In genomic region chr19:4854552-4855469, GRCm38 (mm10) we compare ENCODE assay signal across 8 mouse cellular contexts. TPM values are rescaled to one million over a fixed set of nuclear protein-coding genes. Genes with fewer than 3 reads are reported as not detected.
DNase-seq lines count a peak whose midpoint lies in the region; ATAC-seq and TF ChIP-seq lines count a peak whose summit lies in the region.

Gene Ctsf (plus strand): TSS chr19:4855130.

- H3K9me3 ChIP-seq in heart, embryonic 10.5 days, result no peaks in the 10 kb centered on the region
- H3K9me3 ChIP-seq in kidney, embryonic 14.5 days (ENCODE audit: control insufficient read depth, low read length), result no peaks in the 10 kb centered on the region
- no peaks in the 10 kb centered on the region for H3K9me3 ChIP-seq in limb, embryonic 12.5 days
- H3K9me3 ChIP-seq in midbrain, embryonic 14.5 days (ENCODE audit: control insufficient read depth, low read length), result no peaks in the 10 kb centered on the region

- no peak for TF ChIP-seq CTCF in spleen, adult 2 months (IDR thresholded peaks at IDR 0.05; ENCODE audit: extremely low read depth, insufficient read depth, insufficient read length, insufficient replicate concordance)

- peak within 1 kb of the TSS; percentile 82 for H3K4me2 ChIP-seq in kidney, embryonic 14.5 days (replicated peaks; ENCODE audit: low read depth, low read length)
- peak within 1 kb of the TSS; percentile 97 for H3K4me2 ChIP-seq in limb, embryonic 12.5 days
- peak within 1 kb of the TSS; percentile 96 for H3K4me2 ChIP-seq in midbrain, embryonic 14.5 days (ENCODE audit: low read length)

- no peaks in the 10 kb centered on the region for H3K36me3 ChIP-seq in heart, embryonic 10.5 days
- H3K36me3 ChIP-seq in kidney, embryonic 14.5 days (ENCODE audit: control insufficient read depth, insufficient read depth, low read length), result no peaks in the 10 kb centered on the region
- H3K36me3 ChIP-seq in limb, embryonic 12.5 days, result peaks cover 7% of the 10 kb centered on the region; the same call in 1 of the 2 replicates
- H3K36me3 ChIP-seq in midbrain, embryonic 14.5 days (ENCODE audit: control insufficient read depth, insufficient read depth, low read length), result peaks cover 11% of the 10 kb centered on the region
- no peaks in the 10 kb centered on the region for H3K36me3 ChIP-seq in spleen, adult 2 months (ENCODE audit: control insufficient read depth, insufficient read depth, low read length)

- WGBS in heart, embryonic 10.5 days, result 3% methylated on average over 45 of the region's 45 CpGs
- WGBS in kidney, embryonic 14.5 days, result 3% methylated on average over 45 of the region's 45 CpGs
- 5% methylated on average over 45 of the region's 45 CpGs for WGBS in limb, embryonic 12.5 days
- 3% methylated on average over 45 of the region's 45 CpGs for WGBS in midbrain, embryonic 14.5 days
- WGBS in spleen, adult 2 months, result 6% methylated on average over 45 of the region's 45 CpGs

- peaks cover 16% of the 10 kb centered on the region for H3K4me1 ChIP-seq in heart, embryonic 10.5 days
- H3K4me1 ChIP-seq in kidney, embryonic 14.5 days (ENCODE audit: control insufficient read depth, insufficient read depth, low read length), result peaks cover 3% of the 10 kb centered on the region; the same call in 1 of the 2 replicates
- peaks cover 12% of the 10 kb centered on the region for H3K4me1 ChIP-seq in limb, embryonic 12.5 days (replicated peaks)
- H3K4me1 ChIP-seq in midbrain, embryonic 14.5 days (ENCODE audit: control insufficient read depth, insufficient read depth, low read length), result peaks cover 15% of the 10 kb centered on the region
- H3K4me1 ChIP-seq in spleen, adult 2 months (ENCODE audit: control insufficient read depth, insufficient read depth, insufficient read length), result no peaks in the 10 kb centered on the region

- peak within 1 kb of the TSS; percentile 71 for H3K4me3 ChIP-seq in heart, embryonic 10.5 days
- peak within 1 kb of the TSS; percentile 51 for H3K4me3 ChIP-seq in kidney, embryonic 14.5 days (ENCODE audit: low read length)
- H3K4me3 ChIP-seq in limb, embryonic 12.5 days (replicated peaks), result peak within 1 kb of the TSS; percentile 66
- H3K4me3 ChIP-seq in midbrain, embryonic 14.5 days (replicated peaks; ENCODE audit: low read depth, low read length), result peak within 1 kb of the TSS; percentile 67
- H3K4me3 ChIP-seq in spleen, adult 2 months (ENCODE audit: extremely low read depth, insufficient read depth, insufficient read length), result peak within 1 kb of the TSS; percentile 44

- H3K27me3 ChIP-seq in heart, embryonic 10.5 days (ENCODE audit: insufficient read depth, poor library complexity, severe bottlenecking), result peaks cover 32% of the 10 kb centered on the region
- H3K27me3 ChIP-seq in kidney, embryonic 14.5 days (ENCODE audit: control insufficient read depth, insufficient read depth, low read length), result no peaks in the 10 kb centered on the region
- peaks cover 7% of the 10 kb centered on the region; the same call in 1 of the 2 replicates for H3K27me3 ChIP-seq in limb, embryonic 12.5 days
- no peaks in the 10 kb centered on the region for H3K27me3 ChIP-seq in midbrain, embryonic 14.5 days (ENCODE audit: control insufficient read depth, insufficient read depth, low read length)
- H3K27me3 ChIP-seq in spleen, adult 2 months (ENCODE audit: control insufficient read depth, insufficient read depth, low read length), result peaks cover 2% of the 10 kb centered on the region; the same call in 1 of the 2 replicates

- peak within 1 kb of the TSS; percentile 71 for H3K9ac ChIP-seq in kidney, embryonic 14.5 days (ENCODE audit: low read depth, low read length)
- peak within 1 kb of the TSS; percentile 69 for H3K9ac ChIP-seq in limb, embryonic 12.5 days (replicated peaks)
- peak within 1 kb of the TSS; percentile 77 for H3K9ac ChIP-seq in midbrain, embryonic 14.5 days (replicated peaks; ENCODE audit: low read length)

- H3K27ac ChIP-seq in heart, embryonic 10.5 days, result peak within 1 kb of the TSS; percentile 82
- no peak within 1 kb of the TSS for H3K27ac ChIP-seq in kidney, embryonic 14.5 days (ENCODE audit: low read depth, low read length)
- H3K27ac ChIP-seq in limb, embryonic 12.5 days, result no peak within 1 kb of the TSS
- peak within 1 kb of the TSS; percentile 64 for H3K27ac ChIP-seq in midbrain, embryonic 14.5 days (replicated peaks; ENCODE audit: low read depth, low read length)
- no peak within 1 kb of the TSS for H3K27ac ChIP-seq in spleen, adult 2 months (ENCODE audit: insufficient read depth, low read length)

- TF ChIP-seq POLR2A in spleen, adult 2 months (IDR thresholded peaks at IDR 0.05; ENCODE audit: low read depth, low read length), result no peak

- no peak for ATAC-seq in CD4-positive, CD25-positive, alpha-beta regulatory T cell, adult 4 months
- peak; percentile 36; the same call in 1 of the 2 replicates for ATAC-seq in erythroid progenitor cell, adult 5-6 weeks (replicated peaks; ENCODE audit: low FRiP score, poor library complexity, severe bottlenecking)
- peak; percentile 92 for ATAC-seq in kidney, embryonic 14.5 days (ENCODE audit: low FRiP score, low TSS enrichment)
- ATAC-seq in limb, embryonic 12.5 days (ENCODE audit: insufficient number of reproducible peaks, insufficient read depth, low FRiP score, low TSS enrichment, low read depth), result peak; percentile 63; the same call in 1 of the 2 replicates
- ATAC-seq in midbrain, embryonic 14.5 days (ENCODE audit: low FRiP score, low TSS enrichment), result peak; percentile 87

- peak; percentile 38 for DNase-seq in CD4-positive, CD25-positive, alpha-beta regulatory T cell, adult 2 months (ENCODE audit: low read depth, low spot score)
- peak; percentile 90 for DNase-seq in heart, embryonic 10.5 days (ENCODE audit: low spot score)
- DNase-seq in midbrain, embryonic 14.5 days, result peak; percentile 93
- DNase-seq in spleen, adult 2 months (ENCODE audit: low read depth in 1 of 2, low spot score in 2 of 2), result peak in 1 of 2 experiments; percentile 15

RNA-seq across cellular contexts. Expression of gene Ctsf, which starts in this region (rescaled TPM):
- 1 to 10 TPM; 2.0 to 4.8 TPM for polyA plus RNA-seq in CD4-positive, CD25-positive, alpha-beta regulatory T cell, adult 4 months (2017; shearing (Covaris generic))
- total RNA-seq in erythroid progenitor cell, adult 5-6 weeks (2015; ENCODE audit: low replicate concordance), result 22.0 and 71.3 TPM in 2 replicates
- 41.3 and 45.0 TPM in 2 replicates for total RNA-seq in erythroid progenitor cell, adult 5-6 weeks (2017; ENCODE audit: low replicate concordance)
- polyA plus RNA-seq in heart, embryonic 10.5 days (2016; fragmentation: Nextera tagmentation; extraction: Ambion mirVana), result 30.3 and 32.2 TPM in 2 replicates
- 36.2 and 43.6 TPM in 2 replicates for polyA plus RNA-seq in kidney, embryonic 14.5 days (2014; fragmentation: Nextera tagmentation; extraction: Ambion mirVana)
- 31.6 and 36.0 TPM in 2 replicates for polyA plus RNA-seq in limb, embryonic 12.5 days (2016; fragmentation: Nextera tagmentation; extraction: Ambion mirVana)
- 57.3 and 63.7 TPM in 2 replicates for polyA plus RNA-seq in midbrain, embryonic 14.5 days (2014; fragmentation: Nextera tagmentation; extraction: Ambion mirVana)
- 31.3 and 35.0 TPM in 2 replicates for polyA plus RNA-seq in spleen, adult 2 months (2012; rRNA removed)

Comparison
In these comparisons a context has a peak if more than half of its experiments do, and no peak if none do; other contexts are left out.
1. H3K27ac ChIP-seq: peak in heart, embryonic 10.5 days (single experiment) and midbrain, embryonic 14.5 days (single experiment); none in kidney, embryonic 14.5 days (single experiment), limb, embryonic 12.5 days (single experiment) and spleen, adult 2 months (single experiment).
2. Peak in every context shown above with its lines, with median percentiles within 50 percentile points of each other: H3K4me3 ChIP-seq, H3K4me2 ChIP-seq and H3K9ac ChIP-seq.